Mouse (Mus musculus): ENCODE measurements around the gene Ttc25. TPM values are rescaled to one million over a fixed set of nuclear protein-coding genes. Genes with fewer than 3 reads are reported as not detected.

The Ttc25 gene
- polyA plus RNA-seq, 1 experiment, result 0.71 TPM

- Histone ChIP-seq H3ac (ENCODE audit: control insufficient read depth, insufficient read length) (no peak overlapping the region), H3K4me3 (no peak overlapping the region), H3K4me2 (ENCODE audit: low read depth) (no peak overlapping the region), H3K36me3 (ENCODE audit: control insufficient read depth, insufficient read depth) (no peaks in the 10 kb centered on the region), H3K27me3 (ENCODE audit: control insufficient read depth, insufficient read depth, insufficient read length) (no peaks in the 10 kb centered on the region), H3K79me2 (ENCODE audit: control insufficient read depth, insufficient read depth) (no peaks in the 10 kb centered on the region)
- TF ChIP-seq SRF (IDR thresholded peaks at IDR 0.05; ENCODE audit: control insufficient read depth, insufficient read length, low read depth) (no peak), POLR2A (IDR thresholded peaks at IDR 0.05; ENCODE audit: insufficient read length, low read depth) (no peak), E2F4 (IDR thresholded peaks at IDR 0.05; ENCODE audit: insufficient read depth) (no peak), MYOD1 (IDR thresholded peaks at IDR 0.05; ENCODE audit: control insufficient read depth in 1 of 3, insufficient read length in 2 of 3, low read depth in 2 of 3) (no peak), MYOG (IDR thresholded peaks at IDR 0.05; ENCODE audit: control insufficient read depth in 1 of 3, insufficient read depth in 1 of 3, insufficient read length in 2 of 3, low read depth in 2 of 3) (no peak), USF1 (IDR thresholded peaks at IDR 0.05; ENCODE audit: low read depth) (no peak), CEBPB (IDR thresholded peaks at IDR 0.05; ENCODE audit: insufficient read depth, poor library complexity, severe bottlenecking) (no peak), POLR2AphosphoS2 (IDR thresholded peaks at IDR 0.05; ENCODE audit: insufficient read length, low read depth) (no peak), TCF12 (IDR thresholded peaks at IDR 0.05; ENCODE audit: insufficient read depth, poor library complexity, severe bottlenecking) (no peak), MAX (IDR thresholded peaks at IDR 0.05; ENCODE audit: low read depth) (no peak), REST (IDR thresholded peaks at IDR 0.05; ENCODE audit: insufficient read depth, insufficient read length) (no peak), TCF3 (IDR thresholded peaks at IDR 0.05; ENCODE audit: insufficient read length, low read depth) (no peak)
Measured at GRCm38 (mm10) chr11:100561748-100562147, 16.3 kb downstream of the Ttc25 start.

- Histone ChIP-seq H3K27me3 (ENCODE audit: control insufficient read depth, insufficient read depth, insufficient read length) (no peaks in the 10 kb centered on the region), H3ac (ENCODE audit: control insufficient read depth, insufficient read length) (no peak overlapping the region), H3K36me3 (ENCODE audit: control insufficient read depth, insufficient read depth) (no peaks in the 10 kb centered on the region), H3K79me2 (ENCODE audit: control insufficient read depth, insufficient read depth) (no peaks in the 10 kb centered on the region), H3K4me3 (no peak overlapping the region), H3K4me2 (ENCODE audit: low read depth) (no peak overlapping the region)
- no peak for TF ChIP-seq POLR2A (IDR thresholded peaks at IDR 0.05; ENCODE audit: insufficient read length, low read depth)
- TF ChIP-seq REST (IDR thresholded peaks at IDR 0.05; ENCODE audit: insufficient read depth, insufficient read length), result no peak
- TF ChIP-seq MAX (IDR thresholded peaks at IDR 0.05; ENCODE audit: low read depth), result no peak
- TF ChIP-seq E2F4 (IDR thresholded peaks at IDR 0.05; ENCODE audit: insufficient read depth), result no peak
- no peak for TF ChIP-seq TCF3 (IDR thresholded peaks at IDR 0.05; ENCODE audit: insufficient read length, low read depth)
- no peak for TF ChIP-seq MYOD1 (IDR thresholded peaks at IDR 0.05; ENCODE audit: control insufficient read depth in 1 of 3, insufficient read length in 2 of 3, low read depth in 2 of 3)
- TF ChIP-seq USF1 (IDR thresholded peaks at IDR 0.05; ENCODE audit: low read depth), result no peak
- no peak for TF ChIP-seq CEBPB (IDR thresholded peaks at IDR 0.05; ENCODE audit: insufficient read depth, poor library complexity, severe bottlenecking)
- TF ChIP-seq TCF12 (IDR thresholded peaks at IDR 0.05; ENCODE audit: insufficient read depth, poor library complexity, severe bottlenecking), result no peak
- no peak for TF ChIP-seq POLR2AphosphoS2 (IDR thresholded peaks at IDR 0.05; ENCODE audit: insufficient read length, low read depth)
- no peak for TF ChIP-seq SRF (IDR thresholded peaks at IDR 0.05; ENCODE audit: control insufficient read depth, insufficient read length, low read depth)
- TF ChIP-seq MYOG (IDR thresholded peaks at IDR 0.05; ENCODE audit: control insufficient read depth in 1 of 3, insufficient read depth in 1 of 3, insufficient read length in 2 of 3, low read depth in 2 of 3), result no peak
Measured at GRCm38 (mm10) chr11:100564297-100564696, 18.9 kb downstream of the Ttc25 start.

- H3K36me3 ChIP-seq (ENCODE audit: control insufficient read depth, insufficient read depth), result no peaks in the 10 kb centered on the region
- no peak overlapping the region for H3K4me3 ChIP-seq
- no peaks in the 10 kb centered on the region for H3K27me3 ChIP-seq (ENCODE audit: control insufficient read depth, insufficient read depth, insufficient read length)
- H3ac ChIP-seq (ENCODE audit: control insufficient read depth, insufficient read length), result no peak overlapping the region
- TF ChIP-seq CEBPB (IDR thresholded peaks at IDR 0.05; ENCODE audit: insufficient read depth, poor library complexity, severe bottlenecking), result no peak
- no peak for TF ChIP-seq POLR2AphosphoS2 (IDR thresholded peaks at IDR 0.05; ENCODE audit: insufficient read length, low read depth)
- no peak for TF ChIP-seq MYOD1 (IDR thresholded peaks at IDR 0.05; ENCODE audit: control insufficient read depth in 1 of 3, insufficient read length in 2 of 3, low read depth in 2 of 3)
- TF ChIP-seq MYOG (IDR thresholded peaks at IDR 0.05; ENCODE audit: control insufficient read depth in 1 of 3, insufficient read depth in 1 of 3, insufficient read length in 2 of 3, low read depth in 2 of 3), result no peak
- TF ChIP-seq MAX (IDR thresholded peaks at IDR 0.05; ENCODE audit: low read depth), result no peak
- TF ChIP-seq TCF12 (IDR thresholded peaks at IDR 0.05; ENCODE audit: insufficient read depth, poor library complexity, severe bottlenecking), result no peak
- no peak for TF ChIP-seq REST (IDR thresholded peaks at IDR 0.05; ENCODE audit: insufficient read depth, insufficient read length)
- no peak for TF ChIP-seq SRF (IDR thresholded peaks at IDR 0.05; ENCODE audit: control insufficient read depth, insufficient read length, low read depth)
- no peak for TF ChIP-seq TCF3 (IDR thresholded peaks at IDR 0.05; ENCODE audit: insufficient read length, low read depth)
- no peak for TF ChIP-seq POLR2A (IDR thresholded peaks at IDR 0.05; ENCODE audit: insufficient read length, low read depth)
- no peak for TF ChIP-seq E2F4 (IDR thresholded peaks at IDR 0.05; ENCODE audit: insufficient read depth)
- TF ChIP-seq USF1 (IDR thresholded peaks at IDR 0.05; ENCODE audit: low read depth), result no peak
- no peak overlapping the region for H3K4me2 ChIP-seq (ENCODE audit: low read depth)
- H3K79me2 ChIP-seq (ENCODE audit: control insufficient read depth, insufficient read depth), result no peaks in the 10 kb centered on the region
Measured at GRCm38 (mm10) chr11:100564703-100565102, 19.3 kb downstream of the Ttc25 start.

GRCm38 (mm10) chr11:100567229-100567628 is 21.8 kb downstream of the Ttc25 start:
- TF ChIP-seq POLR2AphosphoS2 (IDR thresholded peaks at IDR 0.05; ENCODE audit: insufficient read length, low read depth) (no peak), E2F4 (IDR thresholded peaks at IDR 0.05; ENCODE audit: insufficient read depth) (no peak), REST (IDR thresholded peaks at IDR 0.05; ENCODE audit: insufficient read depth, insufficient read length) (no peak), TCF12 (IDR thresholded peaks at IDR 0.05; ENCODE audit: insufficient read depth, poor library complexity, severe bottlenecking) (no peak), MYOG (IDR thresholded peaks at IDR 0.05; ENCODE audit: control insufficient read depth in 1 of 3, insufficient read depth in 1 of 3, insufficient read length in 2 of 3, low read depth in 2 of 3) (no peak), SRF (IDR thresholded peaks at IDR 0.05; ENCODE audit: control insufficient read depth, insufficient read length, low read depth) (no peak), USF1 (IDR thresholded peaks at IDR 0.05; ENCODE audit: low read depth) (no peak), MYOD1 (IDR thresholded peaks at IDR 0.05; ENCODE audit: control insufficient read depth in 1 of 3, insufficient read length in 2 of 3, low read depth in 2 of 3) (no peak), MAX (IDR thresholded peaks at IDR 0.05; ENCODE audit: low read depth) (no peak)
- no peaks in the 10 kb centered on the region for H3K36me3 ChIP-seq (ENCODE audit: control insufficient read depth, insufficient read depth)
- no peak overlapping the region for H3K4me2 ChIP-seq (ENCODE audit: low read depth)
- H3K4me3 ChIP-seq, result no peak overlapping the region
- H3ac ChIP-seq (ENCODE audit: control insufficient read depth, insufficient read length), result no peak overlapping the region
- H3K27me3 ChIP-seq (ENCODE audit: control insufficient read depth, insufficient read depth, insufficient read length), result no peaks in the 10 kb centered on the region
- H3K79me2 ChIP-seq (ENCODE audit: control insufficient read depth, insufficient read depth), result no peaks in the 10 kb centered on the region
